Mouse (Mus musculus) CH12.LX (cell line): ENCODE results near the gene Btbd17. TPM values are rescaled to one million over a fixed set of nuclear protein-coding genes. Genes with fewer than 3 reads are reported as not detected.

Experiments used
- DNase-seq: peaks from one replicate; pipeline ENCODE4 v3.0.0-alpha.2; 2013; ENCODE audit errors: extremely low read depth
- H3K27ac ChIP-seq: 2 replicates; pipeline ENCODE4 v1.5.1; 2012; ENCODE audit warnings: low read depth, mild to moderate bottlenecking, control low read depth, moderate library complexity; ENCODE audit not compliant: insufficient read depth
- H3K27me3 ChIP-seq: replicated peaks from 2 replicates; pipeline ENCODE3; 2012; ENCODE audit warnings: inconsistent platforms
- H3K36me3 ChIP-seq, 2 experiments: replicated peaks in 1 of 2; 2 replicates each; pipeline versions ENCODE3 to v1.6.1; 2012; ENCODE audit warnings: inconsistent platforms in 1 of 2, low read length in 1 of 2, mild to moderate bottlenecking in 1 of 2, mixed read lengths in 1 of 2, moderate library complexity in 1 of 2; ENCODE audit not compliant: control insufficient read depth in 1 of 2, insufficient read depth in 1 of 2
- H3K4me1 ChIP-seq, 2 experiments: 2 replicates each; pipeline ENCODE4 v1.6.1; 2012; ENCODE audit warnings: inconsistent platforms in 1 of 2, moderate library complexity in 1 of 2; ENCODE audit not compliant: insufficient read depth in 2 of 2, control insufficient read depth in 1 of 2
- H3K4me2 ChIP-seq: 2 replicates; pipeline ENCODE4 v1.6.1; 2012; ENCODE audit warnings: low read depth, mild to moderate bottlenecking, control low read depth; ENCODE audit not compliant: poor library complexity, insufficient read depth, severe bottlenecking
- H3K4me3 ChIP-seq, 3 experiments: fragments of 150-350 bp in 1 of 3; sonication (generic) in 1 of 3; replicated peaks in 1 of 3; 2 replicates each; pipeline versions ENCODE3 to v1.5.1; 2011 to 2012; ENCODE audit warnings: low read depth in 2 of 3, low read length in 2 of 3, mild to moderate bottlenecking in 2 of 3, moderate library complexity in 2 of 3, control low read depth in 1 of 3, improper control_type of control experiment in 1 of 3, inconsistent platforms in 1 of 3, mixed read lengths in 1 of 3; ENCODE audit not compliant: poor library complexity in 1 of 3
- H3K79me2 ChIP-seq: replicated peaks from 2 replicates; pipeline ENCODE4 v1.6.1; 2012; ENCODE audit warnings: mild to moderate bottlenecking, moderate library complexity; ENCODE audit not compliant: control insufficient read depth, poor library complexity, insufficient read depth, severe bottlenecking; ENCODE audit errors: extremely low read depth
- H3K9ac ChIP-seq: 2 replicates; pipeline ENCODE4 v1.6.1; 2012; ENCODE audit warnings: low read depth, mild to moderate bottlenecking, control low read depth, moderate library complexity; ENCODE audit not compliant: insufficient read depth
- H3K9me3 ChIP-seq: replicated peaks from 2 replicates; pipeline ENCODE3; 2012; ENCODE audit warnings: low read length, inconsistent platforms, mixed read lengths
- BHLHE40 ChIP-seq: IDR thresholded peaks from 2 replicates; pipeline ENCODE4 v1.6.1; 2011; ENCODE audit warnings: mild to moderate bottlenecking, low read depth, low read length, improper control_type of control experiment
- CHD1 ChIP-seq: IDR thresholded peaks from 2 replicates; pipeline ENCODE4 v1.6.1; 2012; ENCODE audit warnings: low read depth, low read length, improper control_type of control experiment, inconsistent platforms
- CTCF ChIP-seq, 2 experiments: IDR thresholded peaks in 1 of 2; conservative IDR thresholded peaks in 1 of 2; 2 replicates each; pipeline ENCODE4 v1.5.1; 2011 to 2012; ENCODE audit warnings: low read depth in 2 of 2, low read length in 2 of 2, improper control_type of control experiment in 1 of 2, inconsistent platforms in 1 of 2, mild to moderate bottlenecking in 1 of 2, moderate library complexity in 1 of 2
- ELF1 ChIP-seq: IDR thresholded peaks from 2 replicates; pipeline ENCODE4 v1.6.1; 2014; ENCODE audit warnings: low read depth, mild to moderate bottlenecking, inconsistent platforms, low read length, improper control_type of control experiment
- ETS1 ChIP-seq: conservative IDR thresholded peaks from 2 replicates; pipeline ENCODE4 v1.6.1; 2012; ENCODE audit warnings: low read depth, mild to moderate bottlenecking, inconsistent platforms, low read length, improper control_type of control experiment, moderate library complexity
- HCFC1 ChIP-seq: IDR thresholded peaks from 2 replicates; pipeline ENCODE4 v1.6.1; 2012; ENCODE audit warnings: low read depth, mild to moderate bottlenecking, inconsistent platforms, low read length, improper control_type of control experiment
- IRF4 ChIP-seq: IDR thresholded peaks from 2 replicates; pipeline ENCODE4 v1.6.1; 2014; ENCODE audit warnings: low read depth, mild to moderate bottlenecking, inconsistent platforms, low read length, improper control_type of control experiment
- MAX ChIP-seq: IDR thresholded peaks from 2 replicates; pipeline ENCODE4 v1.6.1; 2011; ENCODE audit warnings: low read length, improper control_type of control experiment
- NELFE ChIP-seq: IDR thresholded peaks from 2 replicates; pipeline ENCODE4 v1.6.1; 2011; ENCODE audit warnings: low read depth, low read length, improper control_type of control experiment
- NRF1 ChIP-seq: IDR thresholded peaks from 2 replicates; pipeline ENCODE4 v1.6.1; 2014; ENCODE audit warnings: low read depth, mild to moderate bottlenecking, inconsistent platforms, low read length, improper control_type of control experiment, moderate library complexity
- RAD21 ChIP-seq: IDR thresholded peaks from 2 replicates; pipeline ENCODE4 v1.6.1; 2011; ENCODE audit warnings: low read depth, mild to moderate bottlenecking, low read length, improper control_type of control experiment, moderate library complexity
- USF1 ChIP-seq: IDR thresholded peaks from 2 replicates; pipeline ENCODE4 v1.6.1; 2014; ENCODE audit warnings: low read depth, mild to moderate bottlenecking, inconsistent platforms, low read length, improper control_type of control experiment
- ZKSCAN1 ChIP-seq: IDR thresholded peaks from 2 replicates; pipeline ENCODE4 v1.6.1; 2012; ENCODE audit warnings: low read depth, inconsistent platforms, low read length, improper control_type of control experiment, borderline replicate concordance
- ZMIZ1 ChIP-seq: IDR thresholded peaks from 2 replicates; pipeline ENCODE4 v1.6.1; 2012; ENCODE audit warnings: low read depth, mild to moderate bottlenecking, inconsistent platforms, low read length, improper control_type of control experiment
- dilution Hi-C: fragments of 300-500 bp; cut with MboI; formaldehyde crosslinking; loops from 2 replicates; pipeline ENCODE4 v1.14.3; 2020; ENCODE audit warnings: low sequenced_read_pairs; ENCODE audit not compliant: extremely low pct_unique_long_range_greater_than_20kb, extremely low pct_ligation_motif_present
- in situ Hi-C: fragments of 300-500 bp; cut with MboI; formaldehyde crosslinking; loops from 3 replicates; pipeline ENCODE4 v1.14.3; 2019; ENCODE audit warnings: low sequenced_read_pairs, low pct_ligation_motif_present, low pct_unique_long_range_greater_than_20kb, mixed read lengths
- polyA plus RNA-seq: library from polyadenylated mRNA; unstranded; fragments of >175 nt; gene quantifications from 2 replicates; pipeline ENCODE4 v1.2.1, GENCODE M21; 2012; ENCODE audit warnings: low read depth; ENCODE audit not compliant: insufficient read length
- total RNA-seq, 2 experiments: library from RNA; depleted of rRNA; stranded (reverse); fragments of 300-350 nt in 1 of 2; fragments of >200 nt in 1 of 2; gene quantifications; 2 replicates each; pipeline ENCODE4 v1.2.3; 2012 to 2014

Gene Btbd17
- total and polyA plus RNA-seq, 3 experiments = not detected

GRCm38 (mm10) chr11:114803990-114804389 lies 8.2 kb upstream of the Btbd17 start:
- in situ Hi-C loops = no loop called here
- dilution Hi-C loops = no loop called here
- H3K9ac ChIP-seq = no peak overlapping the region
- peaks cover 7 to 17% of the 10 kb centered on the region in 2 experiments for H3K4me1 ChIP-seq
- TF ChIP-seq NRF1 (no peak), CTCF (conservative IDR thresholded peaks at IDR 0.05 in 1 of 2, IDR thresholded peaks at IDR 0.05 in 1 of 2; ENCODE audit: low read depth in 2 of 2, low read length in 2 of 2) (no peak), ETS1 (no peak), NELFE (no peak), BHLHE40 (no peak), HCFC1 (no peak), IRF4 (no peak), CHD1 (no peak), MAX (no peak), USF1 (no peak)
- peaks cover 27% of the 10 kb centered on the region for H3K27me3 ChIP-seq
- peaks cover 7% of the 10 kb centered on the region for H3K9me3 ChIP-seq
- no peak for DNase-seq
- no peak overlapping the region for H3K4me2 ChIP-seq
- H3K27ac ChIP-seq = no peak overlapping the region
- H3K36me3 ChIP-seq = no peaks in the 10 kb centered on the region
- no peak overlapping the region for H3K4me3 ChIP-seq
- no peaks in the 10 kb centered on the region for H3K79me2 ChIP-seq

DNA sequence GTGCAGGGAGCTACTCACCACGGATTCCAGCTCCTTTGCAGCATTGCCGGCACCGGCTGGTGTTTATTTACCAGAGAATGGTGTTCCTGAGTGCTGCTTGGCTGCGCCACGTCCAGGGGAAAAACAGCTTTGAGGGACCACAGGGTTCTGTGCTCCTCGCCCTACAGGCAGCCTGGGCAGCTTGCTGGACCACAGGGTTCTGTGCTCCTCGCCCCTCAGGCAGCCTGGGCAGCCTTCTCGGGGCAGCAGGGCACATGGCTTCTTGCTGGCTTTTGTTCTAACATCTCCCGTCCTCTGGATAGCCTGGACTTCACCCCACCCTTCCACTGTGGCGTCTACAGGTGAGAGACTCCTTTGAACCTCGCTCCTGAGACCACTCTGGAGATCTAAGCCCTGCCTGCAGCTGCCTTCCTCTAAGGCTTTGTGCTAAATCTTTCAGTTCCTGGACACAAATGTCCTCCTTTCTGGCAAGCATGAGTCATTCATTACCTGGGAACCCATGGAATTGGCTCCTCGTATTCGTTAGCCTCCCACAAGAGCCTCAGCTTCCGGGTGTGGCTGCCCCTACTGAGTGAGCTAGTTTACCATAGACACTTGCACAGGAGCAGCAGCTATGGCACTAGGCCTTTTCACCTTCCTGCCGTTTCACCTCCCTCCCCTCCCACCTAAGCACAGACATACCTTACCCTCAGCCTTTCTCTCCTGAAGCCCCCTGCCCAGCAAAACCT lies 7.0 kb upstream of the Btbd17 start:
- Histone ChIP-seq H3K9ac (no peak overlapping the region), H3K4me3 (no peak overlapping the region), H3K27ac (no peak overlapping the region), H3K4me1 (peaks cover 2 to 14% of the 10 kb centered on the region in 2 experiments; a peak in 2 of 4 replicates), H3K4me2 (no peak overlapping the region), H3K9me3 (peaks cover 7% of the 10 kb centered on the region), H3K36me3 (no peaks in the 10 kb centered on the region), H3K27me3 (peaks cover 31% of the 10 kb centered on the region), H3K79me2 (no peaks in the 10 kb centered on the region)
- in situ Hi-C loops (no loop called here), dilution Hi-C loops (no loop called here)
- TF ChIP-seq ZKSCAN1 = no peak
- TF ChIP-seq ELF1 = no peak
- no peak for TF ChIP-seq ZMIZ1
- DNase-seq = no peak

GRCm38 (mm10) chr11:114801906-114802305 lies 6.2 kb upstream of the Btbd17 start:
- Histone ChIP-seq H3K4me3 (no peak overlapping the region), H3K9me3 (peaks cover 7% of the 10 kb centered on the region), H3K27ac (no peak overlapping the region), H3K79me2 (no peaks in the 10 kb centered on the region), H3K27me3 (peaks cover 36% of the 10 kb centered on the region), H3K4me1 (peaks cover 0 to 7% of the 10 kb centered on the region in 2 experiments; a peak in 2 of 4 replicates), H3K36me3 (no peaks in the 10 kb centered on the region), H3K4me2 (no peak overlapping the region), H3K9ac (no peak overlapping the region)
- no peak for DNase-seq
- dilution Hi-C loops = no loop called here
- no peak for TF ChIP-seq RAD21
- TF ChIP-seq, all 38 proteins: peak for 0
- in situ Hi-C loops = no loop called here
